Mouse (Mus musculus) small intestine, adult 2 months (tissue): ENCODE measurements around the gene Akap5.

Experiments used
- CTCF ChIP-seq: fragments of 200-500 bp; IDR thresholded peaks from 2 replicates; pipeline ENCODE4 v1.5.1; 2012; ENCODE audit warnings: low read depth, mild to moderate bottlenecking, control low read depth, inconsistent platforms, low read length, moderate library complexity, mixed read lengths; ENCODE audit not compliant: insufficient replicate concordance, insufficient read length; ENCODE audit errors: extremely low read depth
- POLR2A ChIP-seq: fragments of 200-500 bp; IDR thresholded peaks from 2 replicates; pipeline ENCODE4 v1.6.1; 2012; ENCODE audit warnings: low read depth, mild to moderate bottlenecking, control low read depth, inconsistent platforms, low read length, moderate library complexity

- TF ChIP-seq CTCF = no peak
- no peak for TF ChIP-seq POLR2A
Measured at GRCm38 (mm10) chr12:76380151-76380550, 55.5 kb downstream of the Akap5 start.
